ENCODE assay signal across 21 mouse cellular contexts in genomic region chr1:73787666-73788065, GRCm38 (mm10).
DNase-seq lines count a peak whose midpoint lies in the region; ATAC-seq and TF ChIP-seq lines count a peak whose summit lies in the region.
"Had no signal": no experiment of that assay in that cellular context is flagged by ENCODE, and none has a peak within 500 bp of the region (broad histone marks: within the 10 kb centered on the region; RNA-seq: fewer than 3 reads in every experiment).

No protein-coding gene starts in this region.

- H3K27me3 ChIP-seq in forebrain, embryonic 12.5 days, result no peaks in the 10 kb centered on the region
- no peaks in the 10 kb centered on the region for H3K27me3 ChIP-seq in forebrain, embryonic 11.5 days (ENCODE audit: control insufficient read depth, insufficient read depth, low read length)
- H3K27me3 ChIP-seq in hindbrain, embryonic 12.5 days, result no peaks in the 10 kb centered on the region
- no peaks in the 10 kb centered on the region for H3K27me3 ChIP-seq in hindbrain, embryonic 16.5 days (replicated peaks; ENCODE audit: control insufficient read depth, insufficient read depth, low read length)
- no peaks in the 10 kb centered on the region for H3K27me3 ChIP-seq in stomach, embryonic 14.5 days (ENCODE audit: control insufficient read depth, insufficient read depth, low read length)
- no peaks in the 10 kb centered on the region for H3K27me3 ChIP-seq in stomach, postnatal 0 days (ENCODE audit: control insufficient read depth, insufficient read depth, low read length)

- H3K9me3 ChIP-seq in forebrain, embryonic 12.5 days, result no peaks in the 10 kb centered on the region
- no peaks in the 10 kb centered on the region for H3K9me3 ChIP-seq in forebrain, embryonic 11.5 days (ENCODE audit: control insufficient read depth, low read length)
- no peaks in the 10 kb centered on the region for H3K9me3 ChIP-seq in hindbrain, embryonic 12.5 days (replicated peaks)
- no peaks in the 10 kb centered on the region for H3K9me3 ChIP-seq in hindbrain, embryonic 16.5 days (ENCODE audit: control insufficient read depth, low read length)
- H3K9me3 ChIP-seq in stomach, embryonic 14.5 days (ENCODE audit: control insufficient read depth, low read depth, low read length), result no peaks in the 10 kb centered on the region
- H3K9me3 ChIP-seq in stomach, postnatal 0 days (ENCODE audit: control insufficient read depth, low read length), result no peaks in the 10 kb centered on the region
- H3K9me3 ChIP-seq: G1E had no signal

- TF ChIP-seq EP300 in stomach, postnatal 0 days (optimal IDR thresholded peaks at IDR 0.05), result no peak

- H3K27ac ChIP-seq in forebrain, embryonic 12.5 days, result 0 out of 2 replicates have a peak overlapping the region, but pooled peaks have one; percentile 36
- no peak overlapping the region for H3K27ac ChIP-seq in forebrain, embryonic 11.5 days (ENCODE audit: low read depth, low read length)
- peak overlapping the region; percentile 68 for H3K27ac ChIP-seq in hindbrain, embryonic 12.5 days
- no peak overlapping the region for H3K27ac ChIP-seq in hindbrain, embryonic 16.5 days (ENCODE audit: low read depth, low read length)
- peak overlapping the region; percentile 55; the same call in 1 of the 2 replicates for H3K27ac ChIP-seq in stomach, embryonic 14.5 days (ENCODE audit: low read length)
- H3K27ac ChIP-seq in stomach, postnatal 0 days (replicated peaks), result no peak overlapping the region

- no peak overlapping the region for H3K4me2 ChIP-seq in forebrain, embryonic 12.5 days
- H3K4me2 ChIP-seq in forebrain, embryonic 11.5 days (ENCODE audit: low read depth, low read length, severe bottlenecking), result no peak overlapping the region
- H3K4me2 ChIP-seq in hindbrain, embryonic 12.5 days (replicated peaks), result no peak overlapping the region
- H3K4me2 ChIP-seq in hindbrain, embryonic 16.5 days (ENCODE audit: low read length), result no peak overlapping the region
- no peak overlapping the region for H3K4me2 ChIP-seq in stomach, embryonic 14.5 days (replicated peaks; ENCODE audit: low read depth, low read length)
- no peak overlapping the region for H3K4me2 ChIP-seq in stomach, postnatal 0 days (replicated peaks; ENCODE audit: low read depth)

- H3K9ac ChIP-seq in forebrain, embryonic 12.5 days, result no peak overlapping the region
- H3K9ac ChIP-seq in forebrain, embryonic 11.5 days (ENCODE audit: low read length), result no peak overlapping the region
- no peak overlapping the region for H3K9ac ChIP-seq in hindbrain, embryonic 12.5 days
- no peak overlapping the region for H3K9ac ChIP-seq in hindbrain, embryonic 16.5 days (ENCODE audit: low read depth, low read length)
- H3K9ac ChIP-seq in stomach, embryonic 14.5 days (replicated peaks; ENCODE audit: low read depth, low read length), result no peak overlapping the region
- no peak overlapping the region for H3K9ac ChIP-seq in stomach, postnatal 0 days (ENCODE audit: low read length)
- H3K9ac ChIP-seq: forebrain, postnatal 0 days; liver, postnatal 0 days had no signal

- DNase-seq in forebrain, embryonic 11.5 days (ENCODE audit: low spot score), result no peak
- DNase-seq in stomach, postnatal 0 days (ENCODE audit: low spot score), result no peak
- no peak for DNase-seq in layer of hippocampus, adult 11-12 months (ENCODE audit: low spot score)
- no peak for DNase-seq in B cell, adult 2 months
- DNase-seq: adrenal gland, postnatal 14 days; cerebellum, adult 11 months; cerebellum, postnatal 10 days; forebrain, postnatal 0 days; heart, postnatal 4 days; kidney, adult 8-10 months; kidney, postnatal 14 days; left cerebral cortex, postnatal 4 days; liver, postnatal 0 days; lung, postnatal 36 days; thymus, postnatal 36 days had no signal

- 18% methylated on average over 2 of the region's 2 CpGs for WGBS in forebrain, embryonic 12.5 days
- 27% methylated on average over 2 of the region's 2 CpGs for WGBS in forebrain, embryonic 11.5 days
- 16% methylated on average over 2 of the region's 2 CpGs for WGBS in hindbrain, embryonic 12.5 days
- WGBS in hindbrain, embryonic 16.5 days, result 19% methylated on average over 2 of the region's 2 CpGs
- 50% methylated on average over 2 of the region's 2 CpGs for WGBS in stomach, embryonic 14.5 days
- 45% methylated on average over 2 of the region's 2 CpGs for WGBS in stomach, postnatal 0 days

- no peak for TF ChIP-seq CTCF in stomach, postnatal 0 days (IDR thresholded peaks at IDR 0.05; ENCODE audit: low read depth)

- H3K4me3 ChIP-seq in forebrain, embryonic 12.5 days (replicated peaks), result no peak overlapping the region
- H3K4me3 ChIP-seq in forebrain, embryonic 11.5 days (ENCODE audit: low read depth, low read length), result no peak overlapping the region
- H3K4me3 ChIP-seq in hindbrain, embryonic 12.5 days, result no peak overlapping the region
- no peak overlapping the region for H3K4me3 ChIP-seq in hindbrain, embryonic 16.5 days (ENCODE audit: low read length)
- no peak overlapping the region for H3K4me3 ChIP-seq in stomach, embryonic 14.5 days (ENCODE audit: low read depth, low read length)
- no peak overlapping the region for H3K4me3 ChIP-seq in stomach, postnatal 0 days (ENCODE audit: low read depth, low read length)

- no peak for ATAC-seq in forebrain, embryonic 12.5 days (ENCODE audit: low FRiP score)
- ATAC-seq in forebrain, embryonic 11.5 days (replicated peaks; ENCODE audit: low FRiP score), result no peak
- ATAC-seq in hindbrain, embryonic 12.5 days (ENCODE audit: low FRiP score), result no peak
- no peak for ATAC-seq in hindbrain, embryonic 16.5 days
- ATAC-seq in stomach, embryonic 14.5 days (ENCODE audit: insufficient number of reproducible peaks, insufficient read depth, low FRiP score, low read depth), result no peak
- no peak for ATAC-seq in stomach, postnatal 0 days (ENCODE audit: low FRiP score, low TSS enrichment)
- ATAC-seq: activated CD4-positive, CD25-positive, alpha-beta regulatory T cell, adult 4 months; forebrain, postnatal 0 days; liver, postnatal 0 days had no signal

- H3K4me1 ChIP-seq in forebrain, embryonic 12.5 days, result peaks cover 8% of the 10 kb centered on the region
- H3K4me1 ChIP-seq in forebrain, embryonic 11.5 days (replicated peaks; ENCODE audit: control insufficient read depth, insufficient read depth, low read length), result no peaks in the 10 kb centered on the region
- peaks cover 5% of the 10 kb centered on the region; the same call in 1 of the 2 replicates for H3K4me1 ChIP-seq in hindbrain, embryonic 12.5 days
- H3K4me1 ChIP-seq in hindbrain, embryonic 16.5 days (ENCODE audit: control insufficient read depth, insufficient read depth, low read depth, low read length), result no peaks in the 10 kb centered on the region
- no peaks in the 10 kb centered on the region for H3K4me1 ChIP-seq in stomach, embryonic 14.5 days (ENCODE audit: control insufficient read depth, insufficient read depth, low read length)
- no peaks in the 10 kb centered on the region for H3K4me1 ChIP-seq in stomach, postnatal 0 days (replicated peaks; ENCODE audit: control insufficient read depth, insufficient read depth)

- no peaks in the 10 kb centered on the region for H3K36me3 ChIP-seq in forebrain, embryonic 12.5 days (replicated peaks)
- H3K36me3 ChIP-seq in forebrain, embryonic 11.5 days (ENCODE audit: control insufficient read depth, insufficient read depth, low read length), result no peaks in the 10 kb centered on the region
- no peaks in the 10 kb centered on the region for H3K36me3 ChIP-seq in hindbrain, embryonic 12.5 days
- H3K36me3 ChIP-seq in hindbrain, embryonic 16.5 days (ENCODE audit: control insufficient read depth, insufficient read depth, low read length), result no peaks in the 10 kb centered on the region
- H3K36me3 ChIP-seq in stomach, embryonic 14.5 days (ENCODE audit: control insufficient read depth, insufficient read depth, low read length), result no peaks in the 10 kb centered on the region
- H3K36me3 ChIP-seq in stomach, postnatal 0 days (ENCODE audit: control insufficient read depth, insufficient read depth, low read length), result no peaks in the 10 kb centered on the region
- H3K36me3 ChIP-seq: G1E had no signal

Comparison
In these comparisons a context has a peak if more than half of its experiments do, and no peak if none do; other contexts are left out.
1. H3K27ac ChIP-seq: peak in forebrain, embryonic 12.5 days (single experiment), hindbrain, embryonic 12.5 days (single experiment) and stomach, embryonic 14.5 days (single experiment); none in forebrain, embryonic 11.5 days (single experiment), hindbrain, embryonic 16.5 days (single experiment) and stomach, postnatal 0 days (single experiment).